Mouse (Mus musculus) CH12.LX (cell line): ENCODE measurements around the gene Ppil1. TPM values are rescaled to one million over a fixed set of nuclear protein-coding genes. Genes with fewer than 3 reads are reported as not detected.

ENCODE experiments used
- DNase-seq: peaks from one replicate; pipeline ENCODE4 v3.0.0-alpha.2; 2013; ENCODE audit errors: extremely low read depth
- H3K27ac ChIP-seq: 2 replicates; pipeline ENCODE4 v1.5.1; 2012; ENCODE audit warnings: low read depth, mild to moderate bottlenecking, control low read depth, moderate library complexity; ENCODE audit not compliant: insufficient read depth
- H3K27me3 ChIP-seq: replicated peaks from 2 replicates; pipeline ENCODE3; 2012; ENCODE audit warnings: inconsistent platforms
- H3K36me3 ChIP-seq, 2 experiments: replicated peaks in 1 of 2; 2 replicates each; pipeline versions ENCODE3 to v1.6.1; 2012; ENCODE audit warnings: inconsistent platforms in 1 of 2, low read length in 1 of 2, mild to moderate bottlenecking in 1 of 2, mixed read lengths in 1 of 2, moderate library complexity in 1 of 2; ENCODE audit not compliant: control insufficient read depth in 1 of 2, insufficient read depth in 1 of 2
- H3K4me1 ChIP-seq, 2 experiments: 2 replicates each; pipeline ENCODE4 v1.6.1; 2012; ENCODE audit warnings: inconsistent platforms in 1 of 2, moderate library complexity in 1 of 2; ENCODE audit not compliant: insufficient read depth in 2 of 2, control insufficient read depth in 1 of 2
- H3K4me2 ChIP-seq: 2 replicates; pipeline ENCODE4 v1.6.1; 2012; ENCODE audit warnings: low read depth, mild to moderate bottlenecking, control low read depth; ENCODE audit not compliant: poor library complexity, insufficient read depth, severe bottlenecking
- H3K4me3 ChIP-seq, 3 experiments: fragments of 150-350 bp in 1 of 3; sonication (generic) in 1 of 3; replicated peaks in 1 of 3; 2 replicates each; pipeline versions ENCODE3 to v1.5.1; 2011 to 2012; ENCODE audit warnings: low read depth in 2 of 3, low read length in 2 of 3, mild to moderate bottlenecking in 2 of 3, moderate library complexity in 2 of 3, control low read depth in 1 of 3, improper control_type of control experiment in 1 of 3, inconsistent platforms in 1 of 3, mixed read lengths in 1 of 3; ENCODE audit not compliant: poor library complexity in 1 of 3
- H3K79me2 ChIP-seq: replicated peaks from 2 replicates; pipeline ENCODE4 v1.6.1; 2012; ENCODE audit warnings: mild to moderate bottlenecking, moderate library complexity; ENCODE audit not compliant: control insufficient read depth, poor library complexity, insufficient read depth, severe bottlenecking; ENCODE audit errors: extremely low read depth
- H3K9ac ChIP-seq: 2 replicates; pipeline ENCODE4 v1.6.1; 2012; ENCODE audit warnings: low read depth, mild to moderate bottlenecking, control low read depth, moderate library complexity; ENCODE audit not compliant: insufficient read depth
- H3K9me3 ChIP-seq: replicated peaks from 2 replicates; pipeline ENCODE3; 2012; ENCODE audit warnings: low read length, inconsistent platforms, mixed read lengths
- CTCF ChIP-seq, 2 experiments: IDR thresholded peaks in 1 of 2; conservative IDR thresholded peaks in 1 of 2; 2 replicates each; pipeline ENCODE4 v1.5.1; 2011 to 2012; ENCODE audit warnings: low read depth in 2 of 2, low read length in 2 of 2, improper control_type of control experiment in 1 of 2, inconsistent platforms in 1 of 2, mild to moderate bottlenecking in 1 of 2, moderate library complexity in 1 of 2
- ELF1 ChIP-seq: IDR thresholded peaks from 2 replicates; pipeline ENCODE4 v1.6.1; 2014; ENCODE audit warnings: low read depth, mild to moderate bottlenecking, inconsistent platforms, low read length, improper control_type of control experiment
- KAT2A ChIP-seq: IDR thresholded peaks from 2 replicates; pipeline ENCODE4 v1.6.1; 2012; ENCODE audit warnings: low read length, improper control_type of control experiment, inconsistent platforms; ENCODE audit not compliant: insufficient replicate concordance
- MXI1 ChIP-seq: IDR thresholded peaks from 2 replicates; pipeline ENCODE4 v1.6.1; 2011; ENCODE audit warnings: mild to moderate bottlenecking, low read depth, low read length, improper control_type of control experiment
- NRF1 ChIP-seq: IDR thresholded peaks from 2 replicates; pipeline ENCODE4 v1.6.1; 2014; ENCODE audit warnings: low read depth, mild to moderate bottlenecking, inconsistent platforms, low read length, improper control_type of control experiment, moderate library complexity
- PAX5 ChIP-seq: IDR thresholded peaks from 2 replicates; pipeline ENCODE4 v1.6.1; 2012; ENCODE audit warnings: low read length, inconsistent platforms, mixed read lengths
- POLR2A ChIP-seq: IDR thresholded peaks from 2 replicates; pipeline ENCODE4 v1.6.1; 2011; ENCODE audit warnings: low read depth, mild to moderate bottlenecking, improper control_type of control experiment, low read length
- POLR2AphosphoS2 ChIP-seq: IDR thresholded peaks from 2 replicates; pipeline ENCODE4 v1.6.1; 2011; ENCODE audit warnings: low read depth, low read length, improper control_type of control experiment
- RCOR1 ChIP-seq: conservative IDR thresholded peaks from 2 replicates; pipeline ENCODE4 v1.6.1; 2012; ENCODE audit warnings: low read depth, mild to moderate bottlenecking, inconsistent platforms, low read length, improper control_type of control experiment
- SIN3A ChIP-seq: IDR thresholded peaks from 2 replicates; pipeline ENCODE4 v1.6.1; 2012; ENCODE audit warnings: low read length, improper control_type of control experiment, inconsistent platforms
- SMC3 ChIP-seq: IDR thresholded peaks from 2 replicates; pipeline ENCODE4 v1.6.1; 2011; ENCODE audit warnings: low read depth, low read length, improper control_type of control experiment
- TBP ChIP-seq: conservative IDR thresholded peaks from 2 replicates; pipeline ENCODE4 v1.6.1; 2011; ENCODE audit warnings: low read depth, low read length, improper control_type of control experiment
- TCF12 ChIP-seq: IDR thresholded peaks from 2 replicates; pipeline ENCODE4 v1.6.1; 2014; ENCODE audit warnings: low read depth, mild to moderate bottlenecking, inconsistent platforms, low read length, improper control_type of control experiment
- UBTF ChIP-seq: IDR thresholded peaks from 2 replicates; pipeline ENCODE4 v1.6.1; 2012; ENCODE audit warnings: low read depth, mild to moderate bottlenecking, inconsistent platforms, low read length, improper control_type of control experiment, moderate library complexity
- USF2 ChIP-seq: conservative IDR thresholded peaks from 2 replicates; pipeline ENCODE4 v1.6.1; 2011; ENCODE audit warnings: low read depth, low read length, improper control_type of control experiment
- ZKSCAN1 ChIP-seq: IDR thresholded peaks from 2 replicates; pipeline ENCODE4 v1.6.1; 2012; ENCODE audit warnings: low read depth, inconsistent platforms, low read length, improper control_type of control experiment, borderline replicate concordance
- ZMIZ1 ChIP-seq: IDR thresholded peaks from 2 replicates; pipeline ENCODE4 v1.6.1; 2012; ENCODE audit warnings: low read depth, mild to moderate bottlenecking, inconsistent platforms, low read length, improper control_type of control experiment
- ZNF384 ChIP-seq: IDR thresholded peaks from 2 replicates; pipeline ENCODE4 v1.6.1; 2012; ENCODE audit warnings: low read depth, low read length, improper control_type of control experiment, inconsistent platforms
- dilution Hi-C: fragments of 300-500 bp; cut with MboI; formaldehyde crosslinking; loops from 2 replicates; pipeline ENCODE4 v1.14.3; 2020; ENCODE audit warnings: low sequenced_read_pairs; ENCODE audit not compliant: extremely low pct_unique_long_range_greater_than_20kb, extremely low pct_ligation_motif_present
- in situ Hi-C: fragments of 300-500 bp; cut with MboI; formaldehyde crosslinking; loops from 3 replicates; pipeline ENCODE4 v1.14.3; 2019; ENCODE audit warnings: low sequenced_read_pairs, low pct_ligation_motif_present, low pct_unique_long_range_greater_than_20kb, mixed read lengths
- polyA plus RNA-seq: library from polyadenylated mRNA; unstranded; fragments of >175 nt; gene quantifications from 2 replicates; pipeline ENCODE4 v1.2.1, GENCODE M21; 2012; ENCODE audit warnings: low read depth; ENCODE audit not compliant: insufficient read length
- total RNA-seq, 2 experiments: library from RNA; depleted of rRNA; stranded (reverse); fragments of 300-350 nt in 1 of 2; fragments of >200 nt in 1 of 2; gene quantifications; 2 replicates each; pipeline ENCODE4 v1.2.3; 2012 to 2014

The Ppil1 gene
- total and polyA plus RNA-seq, 3 experiments: 97.2 to 143 (median 107) TPM

DNA sequence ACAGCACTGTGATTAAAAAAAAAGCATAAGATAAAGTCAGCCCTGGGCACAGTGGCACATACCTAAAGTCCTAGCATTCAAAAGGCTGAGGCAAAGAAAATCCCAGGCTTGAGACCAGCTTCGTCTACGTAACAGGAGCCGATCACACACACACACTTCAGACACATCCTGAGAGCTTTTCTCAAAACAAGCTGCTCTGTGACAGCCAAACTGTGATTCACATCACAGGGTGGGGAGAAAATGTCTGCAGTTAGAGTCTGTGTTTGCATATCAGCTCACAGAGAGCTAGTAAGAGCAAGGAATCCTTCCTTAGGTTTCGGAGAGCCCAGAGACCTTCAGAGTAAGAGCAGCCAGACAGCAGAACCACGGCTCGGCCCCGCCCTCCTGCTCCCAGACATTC, 36.9 kb upstream of the Ppil1 start:
- peaks cover 4% of the 10 kb centered on the region for H3K9me3 ChIP-seq
- H3K27me3 ChIP-seq: no peaks in the 10 kb centered on the region
- no peak overlapping the region for H3K4me3 ChIP-seq
- no peak overlapping the region for H3K9ac ChIP-seq
- no peak overlapping the region for H3K27ac ChIP-seq
- H3K4me1 ChIP-seq: peaks cover 6 to 45% of the 10 kb centered on the region in 2 experiments; a peak in 3 of 4 replicates
- H3K4me2 ChIP-seq: no peak overlapping the region
- dilution Hi-C loops (no loop called here), in situ Hi-C loops (no loop called here)
- no peak for TF ChIP-seq NRF1
- no peak for TF ChIP-seq POLR2A
- TF ChIP-seq ZNF384: no peak
- TF ChIP-seq ZMIZ1: no peak
- TF ChIP-seq SIN3A: no peak
- no peak for TF ChIP-seq ZKSCAN1
- TF ChIP-seq POLR2AphosphoS2: no peak
- no peak for TF ChIP-seq CTCF (conservative IDR thresholded peaks at IDR 0.05 in 1 of 2, IDR thresholded peaks at IDR 0.05 in 1 of 2; ENCODE audit: low read depth in 2 of 2, low read length in 2 of 2)
- TF ChIP-seq UBTF: no peak
- no peak for TF ChIP-seq USF2
- TF ChIP-seq, all 38 proteins: peak for 0
- no peaks in the 10 kb centered on the region for H3K79me2 ChIP-seq
- DNase-seq: no peak
- peaks cover 39 to 67% of the 10 kb centered on the region in 2 experiments for H3K36me3 ChIP-seq

DNA sequence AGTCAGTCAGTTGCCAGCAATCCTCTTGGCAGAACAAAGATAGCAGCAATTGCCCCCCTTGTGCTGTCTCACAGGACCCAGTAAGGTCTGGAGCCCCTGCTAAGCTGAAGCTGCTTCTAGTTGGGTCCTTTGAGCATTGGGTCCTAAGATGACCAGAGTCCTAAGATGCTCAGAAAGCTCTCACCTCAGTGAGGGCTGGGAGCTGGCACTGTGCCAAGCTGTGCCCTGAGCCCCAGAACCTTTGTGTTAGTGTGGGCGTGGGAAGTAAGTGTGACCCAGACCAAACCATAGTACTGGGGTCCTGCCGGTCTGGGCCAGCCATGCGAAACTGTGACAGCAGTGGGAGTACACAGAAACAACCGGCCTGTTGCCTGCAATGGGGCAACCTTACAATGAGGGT, 35.3 kb upstream of the Ppil1 start:
- no peak overlapping the region for H3K4me3 ChIP-seq
- no peak overlapping the region for H3K27ac ChIP-seq
- DNase-seq: no peak
- no peak for TF ChIP-seq KAT2A
- TF ChIP-seq SIN3A: no peak
- TF ChIP-seq ZNF384: no peak
- no peak for TF ChIP-seq RCOR1
- TF ChIP-seq USF2: no peak
- no peak for TF ChIP-seq SMC3
- no peak for TF ChIP-seq MXI1
- TF ChIP-seq ZMIZ1: no peak
- no peak for TF ChIP-seq PAX5
- TF ChIP-seq ELF1: no peak
- TF ChIP-seq TCF12: no peak
- no peak for TF ChIP-seq TBP
- no peak for TF ChIP-seq CTCF (conservative IDR thresholded peaks at IDR 0.05 in 1 of 2, IDR thresholded peaks at IDR 0.05 in 1 of 2; ENCODE audit: low read depth in 2 of 2, low read length in 2 of 2)
- in situ Hi-C loops: no loop called here
- no peak overlapping the region for H3K4me2 ChIP-seq
- no peak overlapping the region for H3K9ac ChIP-seq
- peaks cover 4 to 28% of the 10 kb centered on the region in 2 experiments; a peak in 3 of 4 replicates for H3K4me1 ChIP-seq
- no peaks in the 10 kb centered on the region for H3K27me3 ChIP-seq
- dilution Hi-C loops: no loop called here
- no peaks in the 10 kb centered on the region for H3K79me2 ChIP-seq
- peaks cover 4% of the 10 kb centered on the region for H3K9me3 ChIP-seq
- H3K36me3 ChIP-seq: peaks cover 49 to 81% of the 10 kb centered on the region in 2 experiments
